10 mouse cellular contexts compared by ENCODE assay signal in the genomic region with DNA sequence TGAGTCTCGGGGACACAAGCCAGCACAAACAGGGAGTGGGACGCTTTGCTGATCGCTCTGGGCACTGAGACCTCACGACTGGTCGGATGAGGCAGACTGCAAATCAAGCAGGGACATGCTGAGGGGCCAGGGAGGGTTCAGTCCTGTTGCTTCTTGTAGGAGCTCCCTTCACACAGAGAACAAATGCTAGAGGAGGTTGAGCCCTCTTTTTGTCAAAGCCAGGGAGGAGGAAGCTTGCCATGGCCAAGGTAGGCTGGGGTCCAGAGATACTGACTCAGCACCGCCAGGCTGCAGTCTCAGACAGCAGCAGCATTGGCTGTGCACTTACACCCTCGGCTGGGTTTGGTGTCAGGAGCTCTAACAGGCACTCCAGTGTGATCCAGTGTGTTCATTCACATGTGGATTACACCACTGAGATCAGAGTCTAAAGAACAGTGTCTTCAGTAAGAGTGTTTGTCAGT.
A peak's percentile ranks its signal among the peaks of the same experiment; 100 is the strongest.
DNase-seq lines count a peak whose midpoint lies in the region; ATAC-seq and TF ChIP-seq lines count a peak whose summit lies in the region.
"Had no signal": no experiment of that assay in that cellular context is flagged by ENCODE, and none has a peak within 500 bp of the region (broad histone marks: within the 10 kb centered on the region; RNA-seq: fewer than 3 reads in every experiment).

No protein-coding gene starts in this region.

- H3K9ac ChIP-seq in forebrain, embryonic 16.5 days (replicated peaks; ENCODE audit: low read depth, low read length): no peak overlapping the region
- H3K9ac ChIP-seq: intestine, embryonic 15.5 days; midbrain, embryonic 15.5 days had no signal

- H3K36me3 ChIP-seq in embryonic facial prominence, embryonic 10.5 days (replicated peaks): no peaks in the 10 kb centered on the region
- H3K36me3 ChIP-seq in forebrain, embryonic 16.5 days (ENCODE audit: control insufficient read depth, insufficient read depth): no peaks in the 10 kb centered on the region
- H3K36me3 ChIP-seq: G1E; intestine, embryonic 15.5 days; midbrain, embryonic 15.5 days had no signal

- peaks cover 7% of the 10 kb centered on the region for H3K4me1 ChIP-seq in embryonic facial prominence, embryonic 10.5 days
- H3K4me1 ChIP-seq in forebrain, embryonic 16.5 days (replicated peaks; ENCODE audit: control insufficient read depth, insufficient read depth, low read length): peaks cover 13% of the 10 kb centered on the region

- H3K27ac ChIP-seq in embryonic facial prominence, embryonic 10.5 days (replicated peaks): no peak overlapping the region
- H3K27ac ChIP-seq in gastrocnemius, adult 2 months: peak overlapping the region; percentile 39; the same call in 1 of the 2 replicates
- H3K27ac ChIP-seq in forebrain, embryonic 16.5 days (ENCODE audit: low read length): no peak overlapping the region
- H3K27ac ChIP-seq: intestine, embryonic 15.5 days; midbrain, embryonic 15.5 days had no signal

- H3K27me3 ChIP-seq in embryonic facial prominence, embryonic 10.5 days (replicated peaks; ENCODE audit: low read depth, poor library complexity, severe bottlenecking): 0 out of 2 replicates have a peak, but pooled peaks cover 6% of the 10 kb centered on the region
- peaks cover 5% of the 10 kb centered on the region for H3K27me3 ChIP-seq in forebrain, embryonic 16.5 days (replicated peaks; ENCODE audit: control insufficient read depth, insufficient read depth, low read length)
- H3K27me3 ChIP-seq: intestine, embryonic 15.5 days; midbrain, embryonic 15.5 days had no signal

- H3K9me3 ChIP-seq in embryonic facial prominence, embryonic 10.5 days: no peaks in the 10 kb centered on the region
- no peaks in the 10 kb centered on the region for H3K9me3 ChIP-seq in forebrain, embryonic 16.5 days (ENCODE audit: control insufficient read depth, low read length)
- H3K9me3 ChIP-seq: G1E; intestine, embryonic 15.5 days; midbrain, embryonic 15.5 days had no signal

- peak; percentile 48 for DNase-seq in kidney, adult 9 months
- DNase-seq in kidney, adult 11 months: no peak
- peak; percentile 19 for DNase-seq in embryonic facial prominence, embryonic 10.5 days (ENCODE audit: low spot score)
- peak; percentile 53 for DNase-seq in gastrocnemius, adult 2 months
- peak; percentile 36 to 50 for DNase-seq in layer of hippocampus, postnatal 10 days (ENCODE audit: low spot score in 2 of 2)
- DNase-seq in frontal cortex, adult 2 months (ENCODE audit: extremely low spot score in 1 of 2, low spot score in 1 of 2): no peak

- WGBS in embryonic facial prominence, embryonic 10.5 days: 79% methylated on average over 7 of the region's 7 CpGs
- 80% methylated on average over 7 of the region's 7 CpGs for WGBS in forebrain, embryonic 16.5 days

- no peak for ATAC-seq in forebrain, embryonic 16.5 days
- ATAC-seq: intestine, embryonic 15.5 days; midbrain, embryonic 15.5 days had no signal

- intact Hi-C loops in gastrocnemius, adult 2 months (cut with DNase I): loop anchor here (5.0 kb wide), 1 partner anchor 38 kb away; no protein-coding TSS in a partner anchor

- H3K4me3 ChIP-seq in embryonic facial prominence, embryonic 10.5 days: no peak overlapping the region
- H3K4me3 ChIP-seq in gastrocnemius, adult 2 months: no peak overlapping the region
- no peak overlapping the region for H3K4me3 ChIP-seq in forebrain, embryonic 16.5 days (replicated peaks; ENCODE audit: low read length)
- H3K4me3 ChIP-seq: intestine, embryonic 15.5 days; midbrain, embryonic 15.5 days had no signal

- no peak overlapping the region for H3K4me2 ChIP-seq in forebrain, embryonic 16.5 days (ENCODE audit: low read length)
- H3K4me2 ChIP-seq: intestine, embryonic 15.5 days; midbrain, embryonic 15.5 days had no signal

- no peak for TF ChIP-seq CTCF in gastrocnemius, adult 2 months (IDR thresholded peaks at IDR 0.05)

Comparison
In these comparisons a context has a peak if more than half of its experiments do, and no peak if none do; other contexts are left out.
1. DNase-seq: peak in kidney, adult 9 months (single experiment), embryonic facial prominence, embryonic 10.5 days (single experiment), gastrocnemius, adult 2 months (single experiment) and layer of hippocampus, postnatal 10 days (2 of 2); none in kidney, adult 11 months (single experiment) and frontal cortex, adult 2 months (0 of 2).